Mouse (Mus musculus): ENCODE measurements at regions not wholly inside any gene's neighbourhood (a gene's known extent, or its start where the extent isn't known, plus 50 kb on each side); places are given as distances from the start of the nearest gene placed in this dataset.

DNA sequence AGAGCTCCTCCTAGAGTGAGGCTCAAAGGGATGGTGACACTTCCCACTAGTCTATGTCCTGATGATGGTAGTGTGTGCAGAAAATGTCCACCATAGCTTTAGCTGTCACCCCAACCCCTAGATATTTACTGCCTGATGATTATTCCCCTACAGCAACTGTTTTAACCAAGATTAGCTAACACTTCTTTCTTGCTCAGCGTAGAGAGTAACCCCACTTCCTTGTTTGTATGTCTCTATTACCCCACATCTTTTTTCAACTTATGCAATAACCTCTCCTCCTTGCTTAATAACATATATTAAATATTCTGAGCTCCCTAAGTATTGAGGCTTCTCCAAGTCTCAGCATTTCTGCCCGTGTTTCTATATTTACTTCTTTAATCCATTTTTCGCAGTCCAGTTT, 404.2 kb upstream of the Cntn3 start:
- no peak for TF ChIP-seq CTCF (IDR thresholded peaks at IDR 0.05; ENCODE audit: control insufficient read depth, insufficient read depth, insufficient replicate concordance, low read depth, low read length)
- no peak for TF ChIP-seq POLR2A (IDR thresholded peaks at IDR 0.05; ENCODE audit: control insufficient read depth, low read depth, low read length)

Measured in testis, adult 2 months (tissue).